Mouse (Mus musculus) left cerebral cortex, postnatal 10 days (tissue): ENCODE data around the gene Gnl2. TPM values are rescaled to one million over a fixed set of nuclear protein-coding genes. Genes with fewer than 3 reads are reported as not detected.

Source experiments
- DNase-seq, 2 experiments: peaks; one replicate each; pipeline ENCODE4 v3.0.0; 2021 to 2022; ENCODE audit warnings: low spot score in 2 of 2, mixed read lengths in 1 of 2; ENCODE audit errors: extremely low spot score in 1 of 2
- intact Hi-C: fragments of 180-260 bp; cut with DNase I; formaldehyde crosslinking; loops from one replicate; pipeline ENCODE4 v1.15.1; 2025
- total RNA-seq, 2 experiments: library from RNA; stranded (reverse); gene quantifications; 2 replicates each; pipeline ENCODE4 v1.2.3; 2021

Gnl2 gene
- total RNA-seq, result 10 to 100 TPM; 75.2 to 77.3 TPM

- intact Hi-C loops, result no loop called here
Observed at GRCm38 (mm10) chr4:125015806-125016635, at the start of gene Gnl2. Gnl2 (plus strand) TSS chr4:125016585.

DNA sequence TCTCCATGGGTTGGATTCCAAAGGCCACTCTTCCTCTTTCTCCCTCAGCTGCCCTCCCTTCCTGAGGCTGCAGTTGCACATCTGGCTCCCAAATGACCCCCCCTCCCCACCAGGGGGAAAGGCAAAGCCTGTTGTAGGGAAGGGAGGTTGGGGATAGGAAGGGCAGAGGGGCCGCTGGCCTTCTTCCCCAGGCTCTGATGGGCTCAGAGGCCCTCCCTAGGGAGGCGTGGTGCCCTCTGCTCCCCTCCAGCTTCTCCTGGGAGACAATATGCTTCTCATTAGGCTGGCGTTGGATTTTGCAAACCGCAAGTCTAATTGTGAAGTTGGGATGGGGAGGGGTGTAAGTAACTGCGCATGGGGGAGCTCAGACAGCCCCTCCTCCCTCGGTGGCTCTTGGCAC lies 47.7 kb upstream of the Gnl2 start:
- intact Hi-C loops, result no loop called here
- no peak for DNase-seq

More at GRCm38 (mm10) chr4:125015806-125016635, at the start of gene Gnl2:
- no peak for DNase-seq

DNA sequence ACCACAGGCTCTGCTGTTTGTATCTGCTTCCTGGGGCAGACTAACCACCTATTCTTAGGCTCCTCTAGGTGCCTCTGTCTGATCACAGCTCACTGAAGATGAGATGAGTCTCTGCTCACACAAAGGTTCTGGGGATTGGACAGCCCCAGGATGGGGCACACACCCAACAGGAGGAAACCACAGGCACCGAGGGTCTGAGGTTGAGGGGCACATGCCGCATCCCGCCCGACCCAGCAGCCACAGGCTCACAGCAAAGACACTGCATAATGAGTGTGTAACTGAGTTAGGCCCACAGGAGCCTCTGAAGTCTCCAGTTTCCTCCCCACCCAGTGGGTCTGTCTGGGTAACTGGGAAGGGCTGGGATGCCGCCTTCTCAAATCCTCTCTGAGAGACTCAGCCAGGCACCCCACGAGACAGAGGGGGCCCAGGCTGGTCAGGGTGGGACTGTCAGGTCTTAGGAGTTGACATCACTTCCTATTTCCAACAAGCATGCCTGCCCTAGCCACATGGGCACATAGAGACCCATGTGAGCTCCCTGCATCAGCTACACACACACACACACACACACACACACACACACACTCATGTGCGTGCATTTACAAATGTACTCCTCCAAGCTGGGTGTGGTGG lies 47.1 kb upstream of the Gnl2 start:
- no peak for DNase-seq
- intact Hi-C loops, result no loop called here

GRCm38 (mm10) chr4:124970194-124970593 lies 46.2 kb upstream of the Gnl2 start:
- intact Hi-C loops, result no loop called here
- no peak for DNase-seq

DNA sequence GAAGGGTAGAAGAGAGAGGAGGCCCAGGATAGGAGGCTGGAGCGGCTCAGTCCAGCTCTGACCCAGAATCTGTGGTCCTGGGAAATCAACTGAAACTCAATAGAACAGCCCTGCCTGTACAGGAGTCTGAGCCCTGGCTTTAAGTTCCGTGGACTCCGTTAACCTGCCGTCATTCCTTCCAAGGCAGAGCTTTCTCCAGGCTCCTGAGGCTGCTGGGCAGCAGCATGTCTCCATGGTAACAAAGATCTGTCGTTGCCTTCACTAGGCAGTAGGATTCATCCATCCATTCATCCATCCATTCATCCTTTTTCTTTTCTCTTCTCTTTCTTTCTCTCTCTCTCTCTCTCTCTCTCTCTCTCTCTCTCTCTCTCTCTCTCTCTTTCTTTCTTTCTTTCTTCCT lies 45.7 kb upstream of the Gnl2 start:
- DNase-seq, result no peak
- intact Hi-C loops, result no loop called here

- intact Hi-C loops, result no loop called here
- DNase-seq, result no peak
Observed at GRCm38 (mm10) chr4:124971094-124971493, 45.3 kb upstream of the Gnl2 start.

DNA sequence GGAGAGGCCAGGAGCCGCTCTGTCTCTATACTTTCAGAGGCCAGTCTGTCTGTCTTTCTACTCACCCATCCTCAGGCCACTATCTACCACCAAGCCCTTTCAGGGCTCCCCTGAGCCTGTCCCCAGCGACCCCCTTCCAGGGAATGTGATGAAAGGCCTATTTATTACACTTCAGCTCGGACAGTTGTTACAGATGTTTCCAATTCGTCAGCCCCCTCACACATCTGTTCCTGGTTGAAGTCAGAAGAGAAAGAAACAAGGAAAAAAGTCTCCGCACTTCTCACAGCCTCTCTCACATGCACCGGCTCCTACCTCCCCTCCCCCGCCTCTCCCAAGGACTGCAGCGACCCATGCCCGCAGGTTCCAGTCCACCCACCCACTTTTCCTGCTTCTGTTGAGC lies 44.1 kb upstream of the Gnl2 start:
- intact Hi-C loops, result no loop called here
- DNase-seq, result no peak

DNA sequence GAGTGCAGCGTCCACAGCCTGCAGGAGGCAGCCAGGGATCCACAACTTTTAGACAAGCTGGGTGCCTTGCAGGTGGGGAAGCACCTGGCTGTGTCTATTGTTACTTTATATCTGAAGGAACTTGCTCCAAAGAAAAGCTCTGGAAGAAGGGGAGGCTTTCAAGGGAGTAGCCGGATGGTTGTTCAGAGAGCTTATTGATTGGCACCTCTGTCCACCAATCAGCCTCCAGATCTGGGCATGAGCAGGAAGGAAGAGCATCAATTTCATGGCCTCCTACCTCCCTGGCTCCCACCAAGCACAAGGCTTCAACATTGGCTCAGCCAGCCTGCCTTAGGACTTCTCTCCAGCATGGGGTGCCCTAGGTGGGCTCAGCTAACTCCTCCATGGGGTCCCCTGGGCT lies 43.1 kb upstream of the Gnl2 start:
- no peak for DNase-seq
- intact Hi-C loops, result no loop called here

DNA sequence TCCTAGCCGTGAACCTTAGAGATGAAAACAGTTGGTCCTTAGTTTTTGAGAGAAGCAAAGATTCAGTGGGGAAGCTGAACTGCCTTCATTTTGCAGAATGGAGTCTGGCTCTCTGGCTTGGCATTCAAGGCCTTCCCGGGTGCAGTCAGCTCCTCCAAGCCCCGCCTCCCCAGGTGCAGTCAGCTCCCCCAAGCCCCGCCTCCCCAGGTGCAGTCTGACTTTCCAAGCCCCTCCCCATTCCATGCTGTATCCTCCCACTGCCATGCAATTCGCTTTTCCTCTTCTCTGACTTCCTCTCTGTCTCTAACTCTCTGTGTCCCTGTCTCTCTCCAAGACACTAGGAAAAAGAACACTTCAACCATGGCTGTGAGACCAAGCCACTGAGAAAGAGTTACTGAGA lies 38.2 kb upstream of the Gnl2 start:
- DNase-seq, result no peak
- intact Hi-C loops, result no loop called here

DNA sequence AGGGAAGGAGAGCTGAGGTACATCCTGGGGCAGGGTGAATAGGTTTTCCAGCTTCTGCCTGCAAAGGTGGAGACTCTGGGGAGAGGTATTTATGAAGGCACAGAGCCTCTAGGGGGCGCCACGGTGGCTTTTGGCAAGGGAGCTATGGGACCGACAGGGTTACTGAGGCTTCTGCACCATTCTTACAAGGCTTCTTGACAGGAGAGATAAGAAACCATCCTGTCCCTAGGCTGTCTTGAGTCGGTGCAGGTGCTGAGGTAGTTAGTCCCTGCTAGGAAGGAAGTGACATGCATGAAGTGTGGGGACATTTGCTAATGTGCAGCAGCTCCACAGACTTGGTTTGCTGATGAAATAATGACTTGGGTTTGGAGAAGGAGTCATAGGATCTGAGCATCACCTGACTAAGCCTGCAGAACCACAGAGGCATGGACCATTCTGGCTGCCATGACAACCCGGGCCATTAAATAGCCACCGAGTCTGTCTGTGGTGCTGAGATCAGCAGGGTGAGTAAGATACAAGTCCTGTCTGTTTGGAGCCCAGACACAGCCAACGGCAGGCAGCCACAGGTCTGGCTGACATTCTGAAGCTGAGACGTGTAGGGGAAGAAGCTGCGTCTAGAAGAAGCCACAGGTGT lies 32.4 kb upstream of the Gnl2 start:
- DNase-seq, result no peak
- intact Hi-C loops, result no loop called here

DNA sequence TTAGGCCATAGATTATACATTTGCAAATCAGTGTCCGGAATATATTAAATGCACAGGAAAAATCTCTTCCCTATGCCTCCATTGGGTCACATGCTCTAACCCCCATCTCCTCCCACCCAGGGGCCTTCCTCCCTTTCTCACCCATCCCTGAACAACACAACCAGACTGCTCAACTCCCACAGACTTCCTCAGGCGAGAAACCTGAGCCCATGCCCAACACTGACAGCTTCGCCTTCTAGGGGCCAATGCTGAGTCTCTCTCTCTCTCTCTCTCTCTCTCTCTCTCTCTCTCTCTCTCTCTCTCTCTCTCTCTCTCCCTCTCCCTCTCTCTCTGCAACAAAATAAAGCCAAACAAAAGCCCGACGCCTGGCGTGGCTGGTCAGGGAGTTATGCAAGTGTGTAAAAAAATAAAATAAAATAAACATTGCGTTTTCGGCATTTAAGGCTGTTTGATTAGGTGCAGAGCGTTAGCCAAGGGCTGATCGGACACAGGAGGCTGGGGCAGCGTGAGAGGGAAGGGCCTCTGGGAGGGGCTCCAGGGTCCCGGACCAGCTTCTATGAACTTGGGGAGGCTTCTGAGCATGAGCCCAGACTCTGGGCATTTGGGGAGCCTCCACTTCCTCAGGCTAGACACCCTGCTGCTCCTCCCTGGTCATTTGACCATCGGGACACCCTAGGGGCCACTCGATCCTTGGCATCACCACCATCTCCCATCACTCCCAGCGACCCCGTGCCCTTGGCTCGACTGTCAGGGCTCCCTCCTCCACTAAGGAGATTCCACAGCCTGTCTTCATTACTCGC lies 31.3 kb upstream of the Gnl2 start:
- intact Hi-C loops, result no loop called here
- DNase-seq, result no peak

DNA sequence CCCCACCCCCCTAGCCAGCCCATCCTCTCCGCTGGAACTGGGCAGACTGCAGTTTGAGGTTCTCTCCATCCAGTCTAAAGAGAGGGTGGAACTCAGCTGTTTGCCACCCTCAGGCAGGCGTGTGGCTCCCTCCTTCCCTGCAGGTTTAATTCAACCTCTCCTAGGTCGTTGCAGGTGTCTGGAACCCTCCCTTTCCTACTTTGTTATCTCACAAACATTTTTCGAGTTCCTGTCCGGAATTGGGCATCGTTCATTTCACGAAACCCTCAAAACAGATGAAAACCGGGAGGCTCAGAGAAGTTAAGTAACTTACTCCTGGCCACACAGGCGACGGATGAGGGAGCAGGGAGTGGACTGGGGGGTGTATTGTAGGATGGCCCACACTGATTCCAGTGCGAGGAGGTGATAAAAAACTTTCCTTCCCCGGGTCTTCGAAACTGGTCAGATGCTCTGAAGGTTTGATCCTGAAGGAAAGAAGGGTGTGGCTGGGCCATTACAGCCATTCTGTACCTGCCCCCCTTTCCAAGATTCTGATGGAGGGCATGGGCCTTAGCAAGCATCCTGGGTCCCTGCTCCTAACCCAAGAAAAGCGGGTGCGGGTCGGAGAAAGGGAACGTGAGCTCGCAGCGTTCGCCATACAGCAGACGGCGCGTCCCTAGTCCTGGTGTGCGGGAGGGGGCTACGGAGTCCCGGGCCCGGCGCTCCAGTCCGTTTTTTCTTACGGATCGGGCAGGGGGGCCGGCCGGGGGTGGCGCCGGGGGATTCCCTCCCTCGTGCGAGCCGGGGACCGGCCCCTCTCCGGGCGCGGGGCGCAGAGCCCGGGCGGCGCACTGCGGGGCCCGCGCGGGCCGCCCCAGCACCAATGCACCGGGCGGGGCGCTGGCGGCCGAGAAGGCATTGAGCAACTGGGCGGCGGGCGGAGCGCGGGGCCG lies 30.4 kb upstream of the Gnl2 start, which contains the start of gene Rspo1:
TSS of gene Rspo1 (plus strand) at position 760 of the 932 bp plus-strand sequence.
- no peak for DNase-seq
- intact Hi-C loops, result no loop called here

GRCm38 (mm10) chr4:124986739-124987710 lies 29.4 kb upstream of the Gnl2 start:
- intact Hi-C loops, result no loop called here
- DNase-seq, result no peak

DNA sequence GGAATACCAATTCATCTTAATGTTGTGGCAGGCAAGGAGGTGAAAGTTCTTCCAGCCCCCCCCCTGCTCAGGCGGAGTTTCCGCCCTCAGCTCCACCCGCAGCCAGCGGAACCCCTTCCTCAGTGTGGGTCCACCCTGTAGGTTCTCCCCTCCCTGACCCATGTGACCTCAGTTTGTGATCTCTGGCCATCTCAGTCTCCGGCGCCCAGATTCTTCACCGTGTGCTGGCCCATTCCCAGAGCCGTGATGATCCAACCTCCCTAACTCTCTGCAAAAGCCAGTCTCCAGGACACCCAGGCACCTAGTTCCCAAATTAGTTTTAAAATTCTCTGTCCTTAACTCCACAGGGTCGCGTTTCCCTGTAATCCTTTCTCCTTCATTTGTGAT lies 28.7 kb upstream of the Gnl2 start:
- no peak for DNase-seq
- intact Hi-C loops, result no loop called here

DNA sequence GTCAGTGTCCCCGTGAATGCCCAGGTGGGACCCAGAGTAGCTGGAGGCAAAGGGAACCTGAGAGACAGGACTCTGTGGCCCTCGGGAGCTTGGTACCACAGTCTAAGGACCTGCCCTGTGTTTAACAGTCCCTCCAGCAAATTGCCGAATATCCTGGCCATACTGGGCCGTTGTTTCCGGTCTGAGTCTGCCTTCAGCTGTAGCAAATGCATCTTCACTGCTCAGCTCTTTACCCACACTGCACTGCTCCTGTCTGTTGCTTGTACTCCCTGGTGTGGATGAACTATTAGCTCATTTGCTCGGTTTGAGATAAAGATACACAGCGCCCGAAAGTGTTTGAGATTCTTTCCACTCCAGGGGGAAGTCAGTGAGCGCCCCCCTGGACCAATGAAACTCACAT lies 28.0 kb upstream of the Gnl2 start:
- intact Hi-C loops, result no loop called here
- DNase-seq, result no peak

DNA sequence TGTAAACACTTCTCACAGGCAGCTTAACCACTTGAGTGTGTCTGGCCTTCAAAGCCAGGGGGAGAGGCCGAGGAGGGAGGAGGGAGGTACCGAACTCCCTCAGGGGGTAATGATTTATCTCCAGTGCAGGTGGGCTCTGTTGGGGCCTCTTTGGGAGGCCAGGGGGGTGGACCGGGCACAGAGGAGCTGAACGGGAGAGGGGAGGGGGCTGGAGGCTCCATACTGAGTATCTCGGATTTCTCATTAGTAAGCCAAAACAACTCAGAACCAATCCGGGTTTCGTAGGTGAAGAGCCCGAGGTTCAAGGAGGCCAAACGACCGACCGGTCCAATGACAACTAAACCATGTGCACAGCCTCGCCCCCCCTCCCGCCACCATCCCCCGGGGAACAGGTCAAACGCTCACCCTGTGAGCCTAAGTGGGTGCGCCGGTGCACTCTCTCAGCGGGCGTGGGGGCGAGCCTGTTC lies 26.6 kb upstream of the Gnl2 start:
- DNase-seq, result no peak
- intact Hi-C loops, result no loop called here

DNA sequence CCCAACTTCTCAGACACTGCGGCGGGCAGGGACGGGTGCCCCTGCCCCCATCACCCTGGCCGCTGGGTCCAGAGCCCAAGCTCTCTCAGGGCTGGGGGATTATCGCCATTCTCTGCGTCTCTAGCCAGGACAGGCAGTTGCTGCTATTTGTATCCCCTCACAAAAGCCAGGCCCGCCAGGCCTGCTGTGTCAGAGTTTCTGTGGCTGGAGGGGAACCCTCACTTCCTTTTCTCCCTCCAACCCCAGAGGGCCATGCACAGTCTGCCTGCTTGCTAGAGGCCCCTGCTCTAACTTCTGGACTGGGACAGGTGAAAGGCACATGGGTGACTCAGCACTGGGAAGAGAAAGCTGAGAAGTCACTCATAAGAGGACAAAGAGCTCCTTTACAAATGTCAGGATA lies 26.1 kb upstream of the Gnl2 start:
- DNase-seq, result no peak
- intact Hi-C loops, result no loop called here
